Mouse (Mus musculus): ENCODE results near the gene Tmcc2. TPM values are rescaled to one million over a fixed set of nuclear protein-coding genes. Genes with fewer than 3 reads are reported as not detected.
A peak's percentile ranks its signal among the peaks of the same experiment; 100 is the strongest.

Gene Tmcc2
- total RNA-seq, 2 experiments from 2014 or later, result 29.4 to 40.8 TPM

DNA sequence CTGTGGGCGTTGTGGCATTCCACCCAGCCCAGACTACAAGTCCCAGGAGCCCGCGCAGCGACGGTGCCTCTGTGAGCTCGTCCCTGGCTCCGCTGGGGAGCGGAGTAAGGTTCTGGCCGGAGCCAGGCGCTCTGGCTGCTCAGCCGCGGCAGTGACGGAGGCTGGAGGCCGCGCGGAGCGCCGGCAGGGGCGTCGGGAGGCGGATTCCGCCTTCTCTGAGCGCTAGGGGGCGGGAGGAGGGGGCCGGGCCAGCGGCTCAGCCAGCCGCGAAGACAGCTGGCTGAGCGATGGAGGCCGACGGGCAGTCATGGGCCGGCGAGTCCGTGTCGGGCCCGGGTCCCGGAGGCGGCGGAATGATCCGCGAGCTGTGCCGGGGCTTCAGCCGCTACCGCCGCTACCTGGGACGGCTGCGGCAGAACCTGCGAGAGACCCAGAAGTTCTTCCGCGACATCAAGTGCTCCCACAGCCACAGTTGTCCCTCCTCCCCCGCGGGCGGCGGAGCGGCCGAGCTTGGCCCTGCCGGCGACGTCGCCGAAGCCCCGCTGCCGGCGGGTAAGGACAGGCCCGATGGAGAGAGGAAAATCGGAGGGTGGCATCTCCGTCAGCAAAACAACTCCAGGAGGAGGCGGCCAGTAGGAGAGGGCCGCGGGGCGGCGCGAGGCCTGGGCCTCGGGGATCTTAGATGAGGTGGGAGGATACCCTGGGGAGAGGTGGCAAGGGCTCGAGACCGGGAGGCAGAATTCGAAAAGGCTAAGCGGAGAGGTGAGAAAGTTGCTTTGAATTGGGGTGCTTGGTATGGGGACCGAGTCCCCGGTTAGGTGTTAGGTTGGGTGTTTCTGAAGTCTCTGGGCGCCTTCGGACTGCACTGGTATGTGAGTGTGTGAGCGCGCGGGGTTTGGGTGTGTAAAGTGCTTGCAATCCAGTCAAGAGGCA is 26.5 kb upstream of the Tmcc2 start, which contains the start of gene Dstyk:
Gene Dstyk, plus strand, starts transcription at position 237 of the 933 bp plus-strand sequence.
- TF ChIP-seq CTCF (IDR thresholded peaks at IDR 0.05), result peak; percentile 69
- H3K4me3 ChIP-seq, result peak within 1 kb of the TSS; percentile 82
- H3K27ac ChIP-seq, result peak within 1 kb of the TSS; percentile 93
- intact Hi-C loops (cut with DNase I), result loop anchor here (2.0 kb wide), 3 partner anchors 27 to 59 kb away; partner anchors contain the start of genes Rbbp5 and Tmcc2
- peak; percentile 97 for DNase-seq

DNA sequence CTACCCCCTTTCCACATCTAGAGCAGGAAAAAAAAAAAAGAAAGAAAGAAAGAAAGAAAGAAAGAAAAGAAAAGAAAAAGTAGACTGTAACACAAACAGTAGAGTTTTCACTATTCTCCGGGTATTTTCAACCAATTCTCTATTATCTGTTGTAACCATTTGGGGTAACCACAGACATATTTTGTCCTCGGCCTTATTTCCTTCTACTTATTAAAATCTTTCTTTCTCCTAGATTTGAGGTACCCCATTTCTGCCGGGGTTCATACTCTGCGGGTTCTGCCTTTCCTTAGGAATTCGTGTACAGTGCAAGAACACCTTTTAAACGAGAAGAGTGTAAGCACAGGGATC is 25.8 kb upstream of the Tmcc2 start:
- Histone ChIP-seq H3K4me3 (peak overlapping the region; percentile 82), H3K27ac (peak overlapping the region; percentile 93)
- DNase-seq, result no peak
- TF ChIP-seq CTCF (IDR thresholded peaks at IDR 0.05), result no peak
- intact Hi-C loops (cut with DNase I), result loop anchor here (2.0 kb wide), 3 partner anchors 26 to 60 kb away; partner anchors contain the start of genes Rbbp5 and Tmcc2

DNA sequence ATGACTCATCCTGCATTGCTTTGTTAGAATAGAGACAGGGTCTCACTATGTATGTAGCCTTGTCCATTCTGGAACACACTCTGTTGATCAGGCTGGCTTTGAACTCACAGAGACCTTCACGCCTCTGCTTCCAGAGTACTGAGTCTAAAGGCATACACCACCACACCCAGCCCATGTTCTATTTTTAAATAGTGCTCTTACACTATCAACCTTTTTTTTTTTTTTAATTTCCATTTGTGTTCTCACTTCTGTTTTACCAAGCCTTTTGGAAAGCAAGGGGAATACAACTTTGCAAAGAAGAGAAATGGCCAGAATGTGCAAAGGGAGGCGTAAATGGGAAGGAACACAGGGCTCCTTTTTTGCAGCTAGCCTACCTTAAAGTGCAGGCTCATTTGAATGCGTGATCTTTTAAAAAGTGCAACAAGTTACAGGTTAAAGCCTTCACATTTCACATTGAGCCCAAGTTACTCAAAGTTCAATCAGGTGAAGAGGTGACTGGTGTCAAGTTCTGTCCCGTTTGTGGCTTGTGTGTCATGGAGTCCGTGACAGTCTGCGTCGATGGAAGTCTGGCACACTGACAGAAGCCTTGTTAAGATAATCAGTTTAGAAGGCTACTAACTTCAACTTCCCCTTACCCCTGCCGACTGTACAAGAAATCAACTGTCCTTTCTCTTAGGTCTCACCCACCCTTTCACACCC is 25.3 kb upstream of the Tmcc2 start:
- intact Hi-C loops (cut with DNase I), result loop anchor here (2.0 kb wide), 3 partner anchors 26 to 60 kb away; partner anchors contain the start of genes Rbbp5 and Tmcc2
- TF ChIP-seq CTCF (IDR thresholded peaks at IDR 0.05), result no peak
- no peak for DNase-seq
- Histone ChIP-seq H3K27ac (peak overlapping the region; percentile 93), H3K4me3 (peak overlapping the region; percentile 82)

DNA sequence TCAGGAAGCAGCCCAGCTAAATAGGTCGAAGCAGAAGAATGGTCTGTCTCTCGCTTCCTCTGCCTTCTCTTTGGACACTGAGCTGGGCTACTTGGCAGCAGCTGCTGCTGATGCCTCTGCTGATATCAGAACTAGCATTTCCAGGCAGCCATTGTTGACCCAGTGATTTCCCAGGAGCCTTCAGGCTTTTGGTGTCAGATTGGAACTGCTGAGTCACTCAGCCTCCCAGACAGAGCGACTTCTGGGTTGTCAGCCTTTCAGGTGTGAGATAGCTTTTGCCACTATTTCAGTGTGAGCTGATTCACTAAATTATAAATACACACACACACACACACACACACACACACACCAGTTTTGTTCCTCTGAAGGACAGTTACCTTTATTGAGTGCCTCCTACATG is 19.6 kb upstream of the Tmcc2 start:
- no peak for DNase-seq
- Histone ChIP-seq H3K4me3 (no peak overlapping the region), H3K27ac (no peak overlapping the region)
- no peak for TF ChIP-seq CTCF (IDR thresholded peaks at IDR 0.05)
- intact Hi-C loops (cut with DNase I), result no loop called here

DNA sequence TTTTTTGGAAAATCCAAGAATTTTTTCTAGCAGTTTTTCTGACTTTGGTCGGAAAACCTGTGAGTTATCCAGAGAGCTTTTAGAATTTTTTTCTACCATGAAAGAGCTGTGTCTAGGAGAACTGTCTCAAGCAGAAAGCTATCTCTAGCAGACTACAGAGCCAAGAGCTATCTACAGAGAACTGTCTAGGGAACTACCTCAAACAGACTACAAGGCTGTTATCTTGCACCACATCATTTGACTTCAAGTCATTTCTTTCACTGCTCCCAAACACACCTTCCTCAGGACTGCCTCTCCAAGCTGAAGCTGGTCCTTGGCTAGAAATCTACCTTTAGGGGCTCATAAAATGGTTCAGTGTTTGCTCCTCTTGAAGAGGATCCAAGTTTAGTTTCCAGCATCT is 10.8 kb upstream of the Tmcc2 start:
- no peak for TF ChIP-seq CTCF (IDR thresholded peaks at IDR 0.05)
- intact Hi-C loops (cut with DNase I), result no loop called here

GRCm38 (mm10) chr1:132400538-132400937 is 9.5 kb upstream of the Tmcc2 start:
- intact Hi-C loops (cut with DNase I), result no loop called here
- no peak overlapping the region for H3K4me3 ChIP-seq
- no peak for DNase-seq
- no peak overlapping the region for H3K27ac ChIP-seq
- no peak for TF ChIP-seq CTCF (IDR thresholded peaks at IDR 0.05)

More for the DNA sequence above, 10.8 kb upstream of the Tmcc2 start:
- Histone ChIP-seq H3K27ac (no peak overlapping the region), H3K4me3 (no peak overlapping the region)
- DNase-seq, result no peak

DNA sequence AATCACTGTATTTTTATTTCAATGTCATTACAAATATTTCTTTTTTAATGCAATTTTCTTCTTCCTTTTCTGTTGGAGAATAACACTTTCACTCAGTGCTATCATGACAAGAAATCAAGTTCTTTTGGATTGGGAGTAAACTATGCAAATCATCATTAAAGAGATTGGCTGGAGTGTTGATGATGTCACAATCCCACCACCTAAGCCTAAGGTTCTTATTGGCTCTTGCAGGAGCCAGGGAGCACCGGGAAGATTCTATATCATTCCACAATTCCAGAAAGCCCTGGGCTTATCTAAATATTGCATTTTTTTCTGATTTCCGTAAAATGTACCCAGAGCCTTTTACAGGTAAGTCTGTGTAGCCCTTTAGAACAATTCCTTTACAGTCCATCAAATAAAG is 5.6 kb upstream of the Tmcc2 start:
- TF ChIP-seq CTCF (IDR thresholded peaks at IDR 0.05), result no peak
- Histone ChIP-seq H3K4me3 (no peak overlapping the region), H3K27ac (no peak overlapping the region)
- intact Hi-C loops (cut with DNase I), result no loop called here
- no peak for DNase-seq

DNA sequence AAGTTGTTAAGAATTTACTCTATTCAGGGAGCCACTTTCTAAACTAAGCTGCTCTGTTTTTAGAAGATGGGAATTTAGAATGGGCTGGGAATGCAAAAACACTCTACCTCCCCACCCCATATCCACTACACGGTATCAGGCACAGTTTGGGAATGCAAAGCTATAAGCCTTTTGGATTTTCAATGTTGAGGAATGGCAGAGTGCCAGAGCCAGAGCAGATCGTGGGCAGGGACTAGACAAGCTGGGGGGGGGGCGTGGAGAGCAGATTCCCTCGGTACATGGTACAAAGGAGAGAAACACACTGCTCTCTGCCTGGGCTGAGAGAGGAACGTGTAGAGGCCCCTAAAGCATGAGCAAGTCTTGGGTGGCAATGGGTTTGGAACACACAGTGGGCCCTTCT is 1.8 kb upstream of the Tmcc2 start:
- no peak for DNase-seq
- no peak overlapping the region for H3K4me3 ChIP-seq
- no peak for TF ChIP-seq CTCF (IDR thresholded peaks at IDR 0.05)
- intact Hi-C loops (cut with DNase I), result no loop called here
- H3K27ac ChIP-seq, result no peak overlapping the region

GRCm38 (mm10) chr1:132391580-132392022 is 520 bp upstream of the Tmcc2 start:
- peak; percentile 91 for DNase-seq
- H3K4me3 ChIP-seq, result peak overlapping the region; percentile 82
- intact Hi-C loops (cut with DNase I), result loop anchor here (2.0 kb wide), 1 partner anchor 25 kb away; the partner anchor contains the start of gene Dstyk
- no peak for TF ChIP-seq CTCF (IDR thresholded peaks at IDR 0.05)
- H3K27ac ChIP-seq, result peak overlapping the region; percentile 90

DNA sequence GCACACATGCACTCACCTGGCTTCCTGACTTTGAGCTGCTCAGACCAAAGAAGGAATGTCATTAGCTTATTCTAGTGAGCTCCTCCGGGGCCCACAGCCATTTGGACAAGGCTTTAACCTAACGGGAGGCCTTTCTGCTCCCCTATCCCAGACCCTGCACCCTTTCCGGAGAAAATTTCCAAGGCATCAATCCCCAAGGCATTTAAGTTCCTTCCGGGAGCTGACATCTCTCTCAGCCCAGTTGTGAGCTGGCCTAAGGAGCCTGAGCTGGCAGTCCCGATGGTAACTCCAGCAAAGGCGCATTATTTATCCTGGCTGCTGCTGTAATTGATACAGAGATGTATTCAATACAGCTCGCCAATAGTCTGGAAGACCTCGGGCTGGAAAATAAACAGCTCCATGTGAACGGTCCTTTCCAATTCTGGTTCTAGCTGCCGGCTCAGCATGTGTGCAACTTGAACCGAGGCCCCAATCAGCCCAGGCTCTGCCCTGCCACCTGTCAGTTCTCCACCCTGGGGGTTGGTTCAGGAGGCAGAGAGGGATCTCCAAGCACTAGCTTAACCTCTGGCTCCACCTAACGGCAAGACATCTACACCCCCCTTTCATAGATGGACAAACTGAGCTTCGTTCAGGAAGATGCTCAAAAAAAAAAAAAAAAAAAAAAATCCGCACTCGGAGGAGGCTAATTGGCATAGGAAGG is 1.0 kb downstream of the Tmcc2 start:
- H3K27ac ChIP-seq, result peak overlapping the region; percentile 90
- intact Hi-C loops (cut with DNase I), result loop anchor here (1.0 to 2.0 kb wide), 2 partner anchors 23 to 27 kb away; partner anchors contain the start of gene Dstyk
- peak; percentile 88 for DNase-seq
- H3K4me3 ChIP-seq, result peak overlapping the region; percentile 82
- TF ChIP-seq CTCF (IDR thresholded peaks at IDR 0.05), result peak; percentile 79

DNA sequence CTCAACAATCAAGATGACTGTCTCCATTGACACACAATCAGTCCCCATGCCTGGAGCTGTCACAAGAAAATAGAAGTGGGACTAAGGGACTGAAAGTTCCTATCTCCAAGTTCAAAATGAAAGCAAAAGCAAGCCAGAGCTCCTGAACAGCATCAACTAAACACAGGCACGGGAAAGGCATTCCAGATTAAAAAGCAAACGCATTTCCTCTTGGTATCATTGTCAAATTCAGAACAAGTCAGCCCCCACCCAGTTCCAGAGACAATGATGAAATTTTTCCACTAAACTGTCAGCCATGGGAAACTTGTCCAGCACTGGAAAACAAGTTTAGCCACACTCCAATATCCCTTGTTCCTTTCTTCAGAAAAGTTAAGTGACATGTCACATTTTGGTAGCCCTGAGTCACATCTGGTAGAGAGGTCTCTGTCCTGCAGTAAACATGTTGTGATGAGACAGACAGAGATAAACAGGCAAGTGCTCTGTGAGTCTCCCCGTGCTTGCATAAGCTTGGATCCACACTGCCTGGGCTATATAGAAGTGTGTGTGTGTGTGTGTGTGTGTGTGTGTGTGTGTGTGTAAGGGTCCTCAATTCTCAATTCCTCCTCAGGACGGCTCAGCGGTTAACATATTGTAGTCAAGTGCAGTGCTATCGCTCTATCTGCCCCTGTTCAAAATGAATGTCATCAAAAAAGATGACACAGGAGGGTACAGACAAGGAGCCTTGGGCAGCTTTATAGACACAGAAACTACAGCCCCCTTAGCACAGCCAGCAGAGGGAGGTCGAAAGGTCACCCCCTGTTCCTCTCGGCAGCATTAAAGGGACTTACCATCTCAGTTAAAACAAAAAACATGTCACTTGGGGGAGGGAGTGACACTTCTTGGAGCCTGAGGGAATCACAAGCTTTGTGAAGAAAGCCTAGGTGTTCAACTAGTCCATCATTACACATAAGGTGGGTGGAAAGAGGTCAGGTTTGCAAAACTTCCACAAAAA is 2.0 kb downstream of the Tmcc2 start:
- DNase-seq, result no peak
- H3K27ac ChIP-seq, result peak overlapping the region; percentile 90
- H3K4me3 ChIP-seq, result peak overlapping the region; percentile 82
- intact Hi-C loops (cut with DNase I), result no loop called here
- no peak for TF ChIP-seq CTCF (IDR thresholded peaks at IDR 0.05)

All from gastrocnemius, adult 2 months (tissue).